Mouse (Mus musculus) intestine, postnatal 0 days (tissue): ENCODE results near the gene Rtl10. TPM values are rescaled to one million over a fixed set of nuclear protein-coding genes. Genes with fewer than 3 reads are reported as not detected.
A peak's percentile ranks its signal among the peaks of the same experiment; 100 is the strongest.

Experiments used
- ATAC-seq: fragments of 200-750 bp; cut with Nextera tagmentation; 2 replicates; pipeline ENCODE4 v1.8.0; 2017; ENCODE audit warnings: mild to moderate bottlenecking, moderate TSS enrichment, moderate library complexity
- H3K27ac ChIP-seq: fragments of 300-500 bp; sonication (generic); 2 replicates; pipeline ENCODE4 v1.5.1; 2014; ENCODE audit warnings: mild to moderate bottlenecking, low read depth, low read length, moderate library complexity
- H3K27me3 ChIP-seq: fragments of 300-500 bp; sonication (generic); replicated peaks from 2 replicates; pipeline ENCODE4 v1.6.1; 2014; ENCODE audit warnings: low read length, mixed read lengths; ENCODE audit not compliant: control insufficient read depth, insufficient read depth
- H3K36me3 ChIP-seq: fragments of 300-500 bp; sonication (generic); 2 replicates; pipeline ENCODE4 v1.6.1; 2014; ENCODE audit warnings: mild to moderate bottlenecking, moderate library complexity; ENCODE audit not compliant: control insufficient read depth, insufficient read depth
- H3K4me1 ChIP-seq: fragments of 300-500 bp; sonication (generic); replicated peaks from 2 replicates; pipeline ENCODE4 v1.6.1; 2014; ENCODE audit warnings: antibody characterized with exemption, low read length, mixed read lengths; ENCODE audit not compliant: control insufficient read depth, insufficient read depth
- H3K4me2 ChIP-seq: fragments of 300-500 bp; sonication (generic); replicated peaks from 2 replicates; pipeline ENCODE4 v1.6.1; 2014; ENCODE audit warnings: low read depth, mild to moderate bottlenecking, moderate library complexity
- H3K4me3 ChIP-seq: fragments of 300-500 bp; sonication (generic); 2 replicates; pipeline ENCODE4 v1.5.1; 2014; ENCODE audit warnings: low read depth, low read length
- H3K9ac ChIP-seq: fragments of 300-500 bp; sonication (generic); 2 replicates; pipeline ENCODE4 v1.6.1; 2014; ENCODE audit warnings: mild to moderate bottlenecking, low read depth, low read length
- H3K9me3 ChIP-seq: fragments of 300-500 bp; sonication (generic); 2 replicates; pipeline ENCODE4 v1.6.1; 2016; ENCODE audit warnings: mixed run types; ENCODE audit not compliant: control insufficient read depth
- CTCF ChIP-seq: sonication (generic); IDR thresholded peaks from 2 replicates; pipeline ENCODE4 v1.5.1; 2016; ENCODE audit warnings: low read depth, mild to moderate bottlenecking, control low read depth, antibody characterized with exemption, moderate library complexity
- WGBS: fragments of 180-500 bp; shearing (Covaris S2); extraction: QIAGEN DNeasy Blood & Tissue Kit; methylation state at CpG from one replicate; pipeline ENCODE4 v1.1.7; 2014; 5-methylcytosine and 5-hydroxymethylcytosine counted together
- polyA plus RNA-seq: library from polyadenylated mRNA; unstranded; fragments of >200 nt; fragmentation: Nextera tagmentation; extraction: Ambion mirVana; gene quantifications from 2 replicates; pipeline ENCODE4 v1.2.1, GENCODE M21; 2015

The Rtl10 gene
- polyA plus RNA-seq = 1.4 and 1.8 TPM in 2 replicates

- Histone ChIP-seq H3K27ac (peak within 1 kb of the TSS; percentile 90), H3K36me3 (peaks cover 13% of the 10 kb centered on the region; the same call in 1 of the 2 replicates), H3K27me3 (no peaks in the 10 kb centered on the region), H3K9ac (peak within 1 kb of the TSS; percentile 80), H3K9me3 (no peaks in the 10 kb centered on the region), H3K4me3 (peak within 1 kb of the TSS; percentile 72), H3K4me1 (peaks cover 10% of the 10 kb centered on the region; the same call in 1 of the 2 replicates), H3K4me2 (peak within 1 kb of the TSS; percentile 94)
- peak; percentile 93 for ATAC-seq
- under 1% methylated on average over 48 of the region's 51 CpGs for WGBS
- 0 out of 2 replicates have a peak, but pooled peaks have one; percentile 22 for TF ChIP-seq CTCF
Measured at GRCm38 (mm10) chr16:18498558-18498990, at the start of gene Rtl10, which contains the start of gene Gnb1l. Gene Rtl10, plus strand, starts transcription at chr16:18498901. Gene Gnb1l, plus strand, starts transcription at chr16:18498713.

DNA sequence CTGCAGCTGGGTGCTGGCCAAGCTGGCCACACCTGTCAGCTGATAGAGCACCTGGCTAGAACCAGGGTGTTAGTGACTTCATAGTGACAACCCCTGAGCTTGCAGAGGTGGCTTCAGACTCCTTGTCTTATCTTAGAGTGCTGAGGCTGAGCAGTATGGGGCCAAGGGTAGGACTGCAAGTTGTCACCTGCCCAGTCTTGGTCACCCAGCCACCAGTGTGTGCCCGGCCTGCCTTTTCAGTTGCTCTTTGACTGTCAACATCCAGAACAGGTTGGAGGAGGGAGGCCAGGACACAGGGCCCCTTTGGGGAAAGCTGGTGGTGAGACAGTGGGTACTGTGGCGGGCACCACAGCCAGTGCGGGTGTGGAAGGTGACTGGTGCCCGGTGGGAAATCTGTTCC, 49.7 kb upstream of the Rtl10 start:
- peak; percentile 88 for ATAC-seq
- Histone ChIP-seq H3K27me3 (no peaks in the 10 kb centered on the region), H3K9me3 (no peaks in the 10 kb centered on the region), H3K9ac (no peak overlapping the region), H3K27ac (peak overlapping the region; percentile 70), H3K4me1 (no peaks in the 10 kb centered on the region), H3K4me3 (no peak overlapping the region), H3K36me3 (peaks cover 11% of the 10 kb centered on the region), H3K4me2 (no peak overlapping the region)
- TF ChIP-seq CTCF = no peak
- WGBS = 88% methylated on average over 4 of the region's 4 CpGs

GRCm38 (mm10) chr16:18451486-18452181, 47.1 kb upstream of the Rtl10 start:
- Histone ChIP-seq H3K4me2 (no peak overlapping the region), H3K9ac (no peak overlapping the region), H3K4me1 (no peaks in the 10 kb centered on the region), H3K9me3 (no peaks in the 10 kb centered on the region), H3K27ac (no peak overlapping the region), H3K36me3 (peaks cover 6% of the 10 kb centered on the region; the same call in 1 of the 2 replicates), H3K4me3 (no peak overlapping the region), H3K27me3 (no peaks in the 10 kb centered on the region)
- ATAC-seq = no peak; the same call in 1 of the 2 replicates
- no peak for TF ChIP-seq CTCF
- 55% methylated on average over 9 of the region's 9 CpGs for WGBS

- Histone ChIP-seq H3K4me1 (no peaks in the 10 kb centered on the region), H3K9me3 (no peaks in the 10 kb centered on the region), H3K36me3 (peaks cover 6% of the 10 kb centered on the region; the same call in 1 of the 2 replicates), H3K9ac (no peak overlapping the region), H3K27me3 (no peaks in the 10 kb centered on the region), H3K4me2 (no peak overlapping the region), H3K27ac (no peak overlapping the region), H3K4me3 (no peak overlapping the region)
- 86% methylated on average over 8 of the region's 8 CpGs for WGBS
- TF ChIP-seq CTCF = no peak
- no peak for ATAC-seq
Measured at GRCm38 (mm10) chr16:18452361-18452862, 46.3 kb upstream of the Rtl10 start.

DNA sequence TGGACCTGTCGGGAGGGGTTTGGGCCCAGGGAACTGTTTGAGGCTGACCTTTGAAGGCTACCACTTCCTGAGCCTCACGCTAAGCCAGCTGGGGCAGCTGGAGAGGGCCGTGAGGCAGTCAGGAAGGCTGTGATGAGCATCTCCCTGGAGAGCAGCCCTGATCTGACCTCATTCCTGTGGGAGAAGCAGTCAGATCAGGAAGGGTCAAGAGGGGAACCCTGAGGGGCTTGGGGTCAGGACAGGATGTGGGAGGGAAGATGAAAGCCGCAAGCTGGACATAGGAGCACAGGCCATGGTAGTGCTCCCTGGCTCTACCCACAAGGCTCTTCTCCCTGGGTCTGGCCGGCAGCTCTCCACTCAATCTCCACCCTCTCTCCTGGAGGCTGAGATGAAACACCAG, 44.9 kb upstream of the Rtl10 start:
- WGBS = 59% methylated on average over 5 of the region's 5 CpGs
- ATAC-seq = no peak

GRCm38 (mm10) chr16:18455407-18455806, 43.3 kb upstream of the Rtl10 start:
- no peak for ATAC-seq
- Histone ChIP-seq H3K9me3 (no peaks in the 10 kb centered on the region), H3K9ac (no peak overlapping the region), H3K36me3 (peaks cover 3% of the 10 kb centered on the region; the same call in 1 of the 2 replicates), H3K27me3 (no peaks in the 10 kb centered on the region), H3K4me1 (peaks cover 4% of the 10 kb centered on the region; the same call in 1 of the 2 replicates), H3K4me2 (no peak overlapping the region), H3K4me3 (no peak overlapping the region), H3K27ac (no peak overlapping the region)
- WGBS = 84% methylated on average over 6 of the region's 6 CpGs
- no peak for TF ChIP-seq CTCF

More for the DNA sequence above, 44.9 kb upstream of the Rtl10 start:
- no peak overlapping the region for H3K9ac ChIP-seq
- H3K27ac ChIP-seq = no peak overlapping the region
- H3K4me1 ChIP-seq = no peaks in the 10 kb centered on the region
- no peak for TF ChIP-seq CTCF
- no peaks in the 10 kb centered on the region for H3K27me3 ChIP-seq
- no peak overlapping the region for H3K4me2 ChIP-seq
- no peak overlapping the region for H3K4me3 ChIP-seq
- H3K9me3 ChIP-seq = no peaks in the 10 kb centered on the region
- H3K36me3 ChIP-seq = peaks cover 9% of the 10 kb centered on the region; the same call in 1 of the 2 replicates
